Mouse (Mus musculus) embryonic facial prominence, embryonic 10.5 days (tissue): Measurements from ENCODE around the gene Cacna1h. TPM values are rescaled to one million over a fixed set of nuclear protein-coding genes. Genes with fewer than 3 reads are reported as not detected.
A peak's percentile ranks its signal among the peaks of the same experiment; 100 is the strongest.

Experiments
- DNase-seq: peaks from one replicate; pipeline ENCODE4 v3.0.0-alpha.2; 2017; ENCODE audit warnings: low spot score
- H3K27ac ChIP-seq: fragments of 300-500 bp; sonication (generic); replicated peaks from 2 replicates; pipeline ENCODE4 v1.5.1; 2016; ENCODE audit warnings: mild to moderate bottlenecking
- H3K27me3 ChIP-seq: fragments of 300-500 bp; sonication (generic); replicated peaks from 2 replicates; pipeline ENCODE4 v1.6.1; 2016; ENCODE audit warnings: low read depth, mild to moderate bottlenecking; ENCODE audit not compliant: poor library complexity, severe bottlenecking
- H3K36me3 ChIP-seq: fragments of 300-500 bp; sonication (generic); replicated peaks from 2 replicates; pipeline ENCODE4 v1.6.1; 2016; ENCODE audit warnings: mild to moderate bottlenecking, moderate library complexity
- H3K4me1 ChIP-seq: fragments of 300-500 bp; sonication (generic); 2 replicates; pipeline ENCODE4 v1.6.1; 2016
- H3K4me3 ChIP-seq: fragments of 300-500 bp; sonication (generic); 2 replicates; pipeline ENCODE4 v1.5.1; 2016; ENCODE audit warnings: mild to moderate bottlenecking, moderate library complexity
- H3K9me3 ChIP-seq: fragments of 300-500 bp; sonication (generic); 2 replicates; pipeline ENCODE4 v1.6.1; 2016; ENCODE audit warnings: mild to moderate bottlenecking
- WGBS: fragments of 180-500 bp; shearing (Covaris S2); methylation state at CpG from one replicate; pipeline ENCODE4 v1.1.7; 2016; 5-methylcytosine and 5-hydroxymethylcytosine counted together
- polyA plus RNA-seq: library from polyadenylated mRNA; unstranded; fragments of >200 nt; fragmentation: Nextera tagmentation; extraction: Ambion mirVana; gene quantifications from 2 replicates; pipeline ENCODE4 v1.2.1, GENCODE M21; 2016

Gene Cacna1h
- 2.9 and 3.3 TPM in 2 replicates for polyA plus RNA-seq

- no peaks in the 10 kb centered on the region for H3K9me3 ChIP-seq
- under 1% methylated on average over 101 of the region's 103 CpGs for WGBS
- peak within 1 kb of the TSS; percentile 90 for H3K27ac ChIP-seq
- DNase-seq: peak; percentile 90
- peaks cover 65% of the 10 kb centered on the region for H3K4me1 ChIP-seq
- peak within 1 kb of the TSS; percentile 83 for H3K4me3 ChIP-seq
- no peaks in the 10 kb centered on the region for H3K36me3 ChIP-seq
- peaks cover 79% of the 10 kb centered on the region for H3K27me3 ChIP-seq
Observed at GRCm38 (mm10) chr17:25433617-25434606, at the start of gene Cacna1h. Cacna1h (minus strand) TSS chr17:25433783.

GRCm38 (mm10) chr17:25482092-25482491 lies 48.5 kb upstream of the Cacna1h start:
- Histone ChIP-seq H3K9me3 (no peaks in the 10 kb centered on the region), H3K4me3 (no peak overlapping the region), H3K27me3 (peaks cover 47% of the 10 kb centered on the region), H3K27ac (no peak overlapping the region), H3K36me3 (no peaks in the 10 kb centered on the region), H3K4me1 (no peaks in the 10 kb centered on the region)
- 87% methylated on average over 6 of the region's 6 CpGs for WGBS
- DNase-seq: no peak

- H3K27ac ChIP-seq: no peak overlapping the region; the same call in 1 of the 2 replicates
- no peaks in the 10 kb centered on the region for H3K9me3 ChIP-seq
- DNase-seq: no peak
- 68% methylated on average over 4 of the region's 4 CpGs for WGBS
- peaks cover 5% of the 10 kb centered on the region; the same call in 1 of the 2 replicates for H3K4me1 ChIP-seq
- peaks cover 53% of the 10 kb centered on the region for H3K27me3 ChIP-seq
- H3K36me3 ChIP-seq: no peaks in the 10 kb centered on the region
- no peak overlapping the region for H3K4me3 ChIP-seq
Observed at GRCm38 (mm10) chr17:25480820-25481219, 47.2 kb upstream of the Cacna1h start.

- H3K4me3 ChIP-seq: no peak overlapping the region
- no peak overlapping the region for H3K27ac ChIP-seq
- peaks cover 60% of the 10 kb centered on the region for H3K27me3 ChIP-seq
- 55% methylated on average over 8 of the region's 8 CpGs for WGBS
- DNase-seq: no peak
- H3K4me1 ChIP-seq: peaks cover 10% of the 10 kb centered on the region; the same call in 1 of the 2 replicates
- H3K9me3 ChIP-seq: no peaks in the 10 kb centered on the region
- no peaks in the 10 kb centered on the region for H3K36me3 ChIP-seq
Observed at GRCm38 (mm10) chr17:25480152-25480551, 46.6 kb upstream of the Cacna1h start.

DNA sequence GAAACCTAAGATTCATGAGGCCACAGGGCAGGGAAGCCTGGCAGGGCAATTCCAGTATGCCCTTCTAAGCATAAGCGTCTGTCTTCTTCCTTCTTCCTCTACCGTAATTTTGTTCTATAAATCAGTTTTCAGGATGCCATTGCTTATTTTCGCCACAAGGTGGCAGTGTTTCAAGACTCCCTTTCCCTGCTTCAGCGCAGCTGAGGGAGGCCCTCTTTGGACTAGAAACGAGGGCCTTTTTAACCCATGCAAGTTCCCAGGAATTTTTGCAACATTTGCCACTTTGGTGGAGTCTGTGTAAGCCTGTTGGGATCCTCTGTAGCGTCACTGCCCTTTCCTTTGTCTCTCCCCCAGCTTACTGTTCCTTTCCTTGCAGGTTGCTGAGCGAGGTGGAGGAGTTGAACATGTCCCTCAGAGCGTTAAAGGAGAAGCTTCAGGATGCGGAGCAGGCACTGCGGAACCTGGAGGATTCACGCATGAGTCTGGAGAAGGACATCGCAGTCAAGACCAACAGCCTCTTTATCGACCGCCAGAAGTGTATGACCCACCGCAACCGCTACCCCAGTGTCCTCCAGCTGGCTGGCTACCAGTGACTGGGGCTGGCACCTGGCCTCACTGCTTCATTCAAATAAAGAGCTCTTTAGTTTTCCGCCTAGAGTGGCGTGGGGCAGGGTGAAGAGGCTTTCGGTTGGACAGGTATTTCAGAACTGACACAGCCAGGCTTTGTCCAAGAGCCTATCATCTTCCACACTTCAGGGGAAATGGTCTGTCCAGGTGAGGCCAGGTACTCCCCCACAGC lies 42.6 kb upstream of the Cacna1h start:
- peak; percentile 66 for DNase-seq
- WGBS: 39% methylated on average over 19 of the region's 19 CpGs
- Histone ChIP-seq H3K27me3 (peaks cover 86% of the 10 kb centered on the region), H3K27ac (no peak overlapping the region), H3K36me3 (no peaks in the 10 kb centered on the region), H3K4me1 (peaks cover 29% of the 10 kb centered on the region), H3K4me3 (no peak overlapping the region), H3K9me3 (no peaks in the 10 kb centered on the region)

GRCm38 (mm10) chr17:25474330-25475077 lies 40.9 kb upstream of the Cacna1h start:
- Histone ChIP-seq H3K9me3 (no peaks in the 10 kb centered on the region), H3K27me3 (peaks cover 85% of the 10 kb centered on the region), H3K36me3 (no peaks in the 10 kb centered on the region), H3K27ac (no peak overlapping the region), H3K4me3 (peak overlapping the region; percentile 57), H3K4me1 (peaks cover 34% of the 10 kb centered on the region)
- WGBS: 2% methylated on average over 38 of the region's 38 CpGs
- peak; percentile 84 for DNase-seq

GRCm38 (mm10) chr17:25472044-25472443 lies 38.5 kb upstream of the Cacna1h start:
- Histone ChIP-seq H3K36me3 (no peaks in the 10 kb centered on the region), H3K27me3 (peaks cover 70% of the 10 kb centered on the region), H3K4me3 (no peak overlapping the region), H3K9me3 (no peaks in the 10 kb centered on the region), H3K4me1 (peaks cover 34% of the 10 kb centered on the region), H3K27ac (no peak overlapping the region)
- no peak for DNase-seq
- WGBS: 57% methylated on average over 14 of the region's 14 CpGs

GRCm38 (mm10) chr17:25471418-25471817 lies 37.8 kb upstream of the Cacna1h start:
- 61% methylated on average over 8 of the region's 8 CpGs for WGBS
- Histone ChIP-seq H3K27me3 (peaks cover 64% of the 10 kb centered on the region), H3K4me1 (peaks cover 34% of the 10 kb centered on the region), H3K36me3 (no peaks in the 10 kb centered on the region), H3K4me3 (no peak overlapping the region), H3K27ac (no peak overlapping the region), H3K9me3 (no peaks in the 10 kb centered on the region)
- peak; percentile 17 for DNase-seq

DNA sequence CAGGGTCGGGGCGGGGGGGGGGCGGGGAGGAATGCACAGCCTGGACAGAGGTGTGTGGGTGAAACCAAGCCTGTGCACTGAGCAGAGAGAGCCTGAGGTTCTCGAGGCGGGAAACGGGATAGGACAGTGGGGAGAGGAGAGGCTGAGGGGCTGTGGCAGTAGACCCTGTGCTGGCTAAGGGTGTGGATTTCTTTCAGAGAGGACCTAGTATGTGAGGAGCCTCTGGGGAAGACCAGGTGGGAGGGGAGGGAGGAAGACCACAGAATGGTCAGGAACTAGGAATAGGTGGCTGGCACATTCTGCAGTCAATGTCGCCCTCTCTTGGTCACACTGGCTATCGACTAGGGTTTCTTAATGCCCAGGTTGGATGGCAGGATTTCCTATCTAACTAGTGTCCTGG lies 36.2 kb upstream of the Cacna1h start:
- WGBS: 39% methylated on average over 8 of the region's 8 CpGs
- peak; percentile 75 for DNase-seq
- no peak overlapping the region for H3K27ac ChIP-seq

DNA sequence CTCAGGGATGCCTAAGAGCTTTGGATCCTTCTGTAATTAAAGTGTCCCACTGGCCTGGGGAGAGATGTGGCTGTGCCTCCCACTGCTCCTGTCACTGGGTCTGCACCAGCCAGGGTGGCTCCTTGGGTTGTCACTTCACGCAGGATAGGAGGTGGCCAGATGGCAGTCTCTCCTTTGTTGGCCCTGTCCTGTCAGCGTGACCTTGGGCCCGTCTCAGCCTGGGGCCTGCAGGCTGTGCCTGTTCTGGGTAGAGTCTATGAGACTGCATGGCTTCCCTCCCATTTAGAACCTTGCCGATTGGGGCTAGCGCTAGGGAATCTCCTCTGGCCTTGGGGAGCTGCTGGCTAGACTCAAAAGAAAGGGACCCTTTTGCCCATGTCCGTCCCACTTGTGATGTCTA lies 34.7 kb upstream of the Cacna1h start:
- DNase-seq: no peak
- no peak overlapping the region for H3K4me3 ChIP-seq
- WGBS: 75% methylated on average over 6 of the region's 6 CpGs
- peaks cover 37% of the 10 kb centered on the region for H3K27me3 ChIP-seq
- H3K27ac ChIP-seq: no peak overlapping the region
- peaks cover 19% of the 10 kb centered on the region for H3K4me1 ChIP-seq
- H3K9me3 ChIP-seq: no peaks in the 10 kb centered on the region
- no peaks in the 10 kb centered on the region for H3K36me3 ChIP-seq

More for the DNA sequence above, 36.2 kb upstream of the Cacna1h start:
- Histone ChIP-seq H3K36me3 (no peaks in the 10 kb centered on the region), H3K9me3 (no peaks in the 10 kb centered on the region), H3K4me1 (peaks cover 22% of the 10 kb centered on the region), H3K4me3 (no peak overlapping the region), H3K27me3 (peaks cover 52% of the 10 kb centered on the region)

GRCm38 (mm10) chr17:25467781-25468180 lies 34.2 kb upstream of the Cacna1h start:
- Histone ChIP-seq H3K27me3 (peaks cover 32% of the 10 kb centered on the region), H3K27ac (no peak overlapping the region), H3K36me3 (no peaks in the 10 kb centered on the region), H3K4me3 (no peak overlapping the region), H3K4me1 (peaks cover 24% of the 10 kb centered on the region), H3K9me3 (no peaks in the 10 kb centered on the region)
- DNase-seq: no peak
- WGBS: 73% methylated on average over 6 of the region's 6 CpGs

- Histone ChIP-seq H3K27ac (no peak overlapping the region), H3K4me3 (no peak overlapping the region), H3K27me3 (peaks cover 17% of the 10 kb centered on the region), H3K9me3 (no peaks in the 10 kb centered on the region), H3K4me1 (peaks cover 26% of the 10 kb centered on the region), H3K36me3 (no peaks in the 10 kb centered on the region)
- no peak for DNase-seq
- WGBS: 84% methylated on average over 2 of the region's 2 CpGs
Observed at GRCm38 (mm10) chr17:25466257-25466656, 32.7 kb upstream of the Cacna1h start.
